Mouse (Mus musculus): ENCODE measurements around the gene Sik3.

The Sik3 gene

GRCm38 (mm10) chr9:46235649-46236048 is 223.0 kb downstream of the Sik3 start:
- DNase-seq: no peak

- no peak for DNase-seq
Observed at GRCm38 (mm10) chr9:46238850-46239249, 226.2 kb downstream of the Sik3 start.

- no peak for DNase-seq
Observed at GRCm38 (mm10) chr9:46240526-46241153, 228.0 kb downstream of the Sik3 start, which contains the start of gene Apoa4. Gene Apoa4 (plus strand): TSS chr9:46240696.

- no peak for DNase-seq
Observed at GRCm38 (mm10) chr9:46241818-46242217, 229.2 kb downstream of the Sik3 start.

- DNase-seq: no peak
Observed at GRCm38 (mm10) chr9:46243122-46243521, 230.5 kb downstream of the Sik3 start.

- no peak for DNase-seq
Observed at GRCm38 (mm10) chr9:46243584-46243983, 231.0 kb downstream of the Sik3 start.

- peak; percentile 33 for DNase-seq
Observed at GRCm38 (mm10) chr9:46246752-46247324, 234.2 kb downstream of the Sik3 start.

GRCm38 (mm10) chr9:46256177-46256576 is 243.6 kb downstream of the Sik3 start:
- no peak for DNase-seq

GRCm38 (mm10) chr9:46256658-46257385 is 244.2 kb downstream of the Sik3 start:
- DNase-seq: no peak

- no peak for DNase-seq
Observed at GRCm38 (mm10) chr9:46257546-46257945, 244.9 kb downstream of the Sik3 start.

- DNase-seq: no peak
Observed at GRCm38 (mm10) chr9:46259111-46259510, 246.5 kb downstream of the Sik3 start.

- no peak for DNase-seq
Observed at GRCm38 (mm10) chr9:46261131-46261530, 248.5 kb downstream of the Sik3 start.

- DNase-seq: no peak
Observed at GRCm38 (mm10) chr9:46268343-46268873, 255.8 kb downstream of the Sik3 start, which contains the start of gene Apoa5. Gene Apoa5 (plus strand): TSS chr9:46268633.

GRCm38 (mm10) chr9:46269125-46269524 is 256.5 kb downstream of the Sik3 start:
- no peak for DNase-seq

- DNase-seq: no peak
Observed at GRCm38 (mm10) chr9:46270782-46271181, 258.2 kb downstream of the Sik3 start.

- DNase-seq: no peak
Observed at GRCm38 (mm10) chr9:46272070-46272469, 259.4 kb downstream of the Sik3 start.

- DNase-seq: peak; percentile 90
Observed at GRCm38 (mm10) chr9:46272677-46273454, 260.2 kb downstream of the Sik3 start, which contains the start of gene Zpr1. Gene Zpr1 (plus strand): TSS chr9:46273064.

Measured in right cerebral cortex, postnatal 25 days (tissue).